Mouse (Mus musculus) embryonic fibroblast, embryonic 13.5 days (primary cell): ENCODE results near the gene Zfp850.

ENCODE experiments used
- CTCF ChIP-seq: IDR thresholded peaks from 2 replicates; pipeline ENCODE4 v1.5.1; 2011; ENCODE audit warnings: mild to moderate bottlenecking, control low read depth, low read length, moderate library complexity, borderline replicate concordance; ENCODE audit not compliant: insufficient read depth
- POLR2A ChIP-seq: IDR thresholded peaks from 2 replicates; pipeline ENCODE4 v1.6.1; 2011; ENCODE audit warnings: low read depth, mild to moderate bottlenecking, control low read depth, low read length, moderate library complexity

DNA sequence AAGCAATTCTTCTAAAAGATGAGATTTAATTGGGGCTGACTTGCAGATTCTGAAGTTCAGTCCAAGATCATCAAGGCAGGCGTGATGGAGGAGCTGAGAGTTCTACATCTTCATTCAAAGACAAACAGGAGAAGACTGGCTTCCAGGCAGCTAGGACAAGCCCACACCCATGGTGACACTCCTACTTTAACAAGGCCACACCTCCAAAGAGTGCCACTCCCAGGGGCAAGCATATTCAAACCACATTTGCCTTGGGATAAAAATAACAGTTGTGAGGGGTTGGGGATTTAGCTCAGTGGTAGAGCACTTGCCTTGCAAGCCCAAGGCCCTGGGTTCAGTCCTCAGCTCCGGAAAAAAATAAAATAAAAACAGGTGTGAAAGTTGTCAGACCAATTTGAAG is 31.7 kb downstream of the Zfp850 start:
- no peak for TF ChIP-seq POLR2A
- TF ChIP-seq CTCF = no peak
